Mouse (Mus musculus): ENCODE results near the gene Bcl2l12. TPM values are rescaled to one million over a fixed set of nuclear protein-coding genes. Genes with fewer than 3 reads are reported as not detected.

Bcl2l12 gene
- polyA plus RNA-seq, 1 experiment from 2014 or later = 10.2 TPM

DNA sequence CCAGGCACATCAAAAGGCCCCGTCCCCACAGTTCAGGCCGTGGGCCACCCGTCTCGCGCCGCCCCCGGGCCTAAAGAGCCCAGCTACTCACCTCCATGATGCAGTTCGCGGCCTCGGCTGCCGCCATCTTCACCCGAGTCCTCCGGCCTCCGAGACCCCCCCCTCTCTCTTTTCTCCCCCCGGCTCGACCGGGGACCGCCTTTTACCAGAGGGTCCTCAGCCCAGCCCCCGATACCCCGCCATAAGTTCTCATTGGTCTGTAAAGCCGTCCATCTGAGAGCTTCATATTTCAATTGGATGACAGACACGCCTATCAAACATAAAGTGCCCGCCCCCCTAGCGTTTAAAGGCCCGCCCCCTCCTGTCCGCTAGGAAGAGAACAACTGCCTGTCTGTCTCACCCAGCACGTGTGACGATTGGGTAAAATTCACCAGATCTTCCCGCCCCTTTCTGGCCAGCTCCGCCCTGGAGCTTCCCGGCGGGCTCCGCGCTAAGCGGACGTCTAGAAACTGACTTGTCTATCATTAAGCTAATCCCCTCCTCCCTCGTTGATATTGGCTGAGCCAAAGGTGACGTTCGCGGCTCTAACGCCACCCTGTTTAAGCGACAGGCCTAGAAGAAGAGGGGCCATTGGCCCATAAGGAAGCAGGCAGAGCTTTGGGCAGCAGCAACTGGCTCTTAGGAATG is 12.2 kb downstream of the Bcl2l12 start, which contains the start of gene Prmt1:
TSS of gene Prmt1 (minus strand) at position 377 of the 687 bp plus-strand sequence.
- Histone ChIP-seq H3K9me3 (ENCODE audit: control insufficient read depth, low read length) (no peaks in the 10 kb centered on the region), H3K4me2 (ENCODE audit: low read length) (peak within 1 kb of the TSS; percentile 85), H3K4me3 (ENCODE audit: low read length) (peak within 1 kb of the TSS; percentile 94), H3K9ac (ENCODE audit: low read depth, low read length) (peak within 1 kb of the TSS; percentile 97), H3K27ac (ENCODE audit: low read depth, low read length) (peak within 1 kb of the TSS; percentile 96), H3K27me3 (replicated peaks; ENCODE audit: control insufficient read depth, insufficient read depth, low read length) (no peaks in the 10 kb centered on the region), H3K4me1 (ENCODE audit: control insufficient read depth, insufficient read depth, low read depth, low read length) (peaks cover 28% of the 10 kb centered on the region), H3K36me3 (ENCODE audit: control insufficient read depth, insufficient read depth, low read length) (peaks cover 8% of the 10 kb centered on the region)
- under 1% methylated on average over 42 of the region's 42 CpGs for WGBS
- peak; percentile 98 for ATAC-seq

DNA sequence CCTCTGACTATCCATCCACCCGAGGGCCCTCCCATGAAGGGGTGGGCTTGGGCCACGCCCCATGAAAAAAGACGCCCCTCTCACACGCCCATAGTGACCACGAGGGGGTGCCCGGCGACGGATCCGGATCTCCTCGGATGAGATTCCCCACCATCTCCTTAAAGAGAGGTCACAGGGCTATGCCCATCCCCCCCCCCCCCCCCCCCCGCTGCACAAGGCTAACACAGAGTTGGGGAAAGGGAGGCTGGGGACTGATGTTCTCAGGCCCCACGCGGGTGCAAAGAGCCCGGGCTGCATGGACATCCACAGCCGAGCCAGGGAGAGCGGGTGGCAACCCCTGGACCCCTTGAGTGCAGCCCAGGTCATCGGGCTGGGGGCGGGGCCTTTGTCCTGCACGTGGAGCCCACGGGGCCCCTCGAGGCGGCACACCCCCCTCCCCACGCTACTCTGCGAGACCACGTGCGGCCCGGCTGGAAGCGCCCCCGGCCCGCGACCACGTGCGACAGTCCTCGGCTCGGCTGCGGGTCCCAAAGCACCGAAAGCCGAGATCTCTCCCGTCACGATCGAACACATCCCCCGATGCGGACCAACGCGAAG is 12.8 kb downstream of the Bcl2l12 start:
- Histone ChIP-seq H3K9ac (ENCODE audit: low read depth, low read length) (peak overlapping the region; percentile 97), H3K36me3 (ENCODE audit: control insufficient read depth, insufficient read depth, low read length) (peaks cover 14% of the 10 kb centered on the region), H3K27me3 (replicated peaks; ENCODE audit: control insufficient read depth, insufficient read depth, low read length) (no peaks in the 10 kb centered on the region), H3K4me2 (ENCODE audit: low read length) (peak overlapping the region; percentile 77), H3K4me1 (ENCODE audit: control insufficient read depth, insufficient read depth, low read depth, low read length) (peaks cover 28% of the 10 kb centered on the region), H3K9me3 (ENCODE audit: control insufficient read depth, low read length) (no peaks in the 10 kb centered on the region), H3K4me3 (ENCODE audit: low read length) (peak overlapping the region; percentile 94), H3K27ac (ENCODE audit: low read depth, low read length) (peak overlapping the region; percentile 96)
- WGBS = under 1% methylated on average over 41 of the region's 45 CpGs
- ATAC-seq = no peak; the same call in 1 of the 2 replicates

DNA sequence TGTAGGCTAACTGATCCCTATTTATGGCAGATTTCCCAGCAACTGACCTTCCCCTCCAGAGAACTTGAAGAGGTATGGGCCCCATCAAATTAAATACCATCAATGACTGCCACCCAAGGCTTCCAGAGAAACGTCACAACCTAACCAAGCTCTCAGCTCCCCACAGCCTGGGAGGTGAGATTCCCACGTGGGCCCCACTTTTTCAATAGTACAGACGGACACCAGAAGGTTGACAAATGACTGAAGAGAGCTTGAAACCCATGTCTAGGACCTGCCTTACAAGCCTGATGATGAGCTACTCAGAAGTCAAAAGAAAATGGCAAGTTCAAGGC is 13.7 kb downstream of the Bcl2l12 start:
- WGBS = 39% methylated on average over 3 of the region's 3 CpGs
- Histone ChIP-seq H3K27ac (ENCODE audit: low read depth, low read length) (no peak overlapping the region), H3K4me2 (ENCODE audit: low read length) (peak overlapping the region; percentile 77), H3K27me3 (replicated peaks; ENCODE audit: control insufficient read depth, insufficient read depth, low read length) (no peaks in the 10 kb centered on the region), H3K9me3 (ENCODE audit: control insufficient read depth, low read length) (no peaks in the 10 kb centered on the region), H3K9ac (ENCODE audit: low read depth, low read length) (no peak overlapping the region), H3K4me3 (ENCODE audit: low read length) (peak overlapping the region; percentile 94), H3K4me1 (ENCODE audit: control insufficient read depth, insufficient read depth, low read depth, low read length) (peaks cover 28% of the 10 kb centered on the region), H3K36me3 (ENCODE audit: control insufficient read depth, insufficient read depth, low read length) (peaks cover 21% of the 10 kb centered on the region)
- no peak for ATAC-seq

DNA sequence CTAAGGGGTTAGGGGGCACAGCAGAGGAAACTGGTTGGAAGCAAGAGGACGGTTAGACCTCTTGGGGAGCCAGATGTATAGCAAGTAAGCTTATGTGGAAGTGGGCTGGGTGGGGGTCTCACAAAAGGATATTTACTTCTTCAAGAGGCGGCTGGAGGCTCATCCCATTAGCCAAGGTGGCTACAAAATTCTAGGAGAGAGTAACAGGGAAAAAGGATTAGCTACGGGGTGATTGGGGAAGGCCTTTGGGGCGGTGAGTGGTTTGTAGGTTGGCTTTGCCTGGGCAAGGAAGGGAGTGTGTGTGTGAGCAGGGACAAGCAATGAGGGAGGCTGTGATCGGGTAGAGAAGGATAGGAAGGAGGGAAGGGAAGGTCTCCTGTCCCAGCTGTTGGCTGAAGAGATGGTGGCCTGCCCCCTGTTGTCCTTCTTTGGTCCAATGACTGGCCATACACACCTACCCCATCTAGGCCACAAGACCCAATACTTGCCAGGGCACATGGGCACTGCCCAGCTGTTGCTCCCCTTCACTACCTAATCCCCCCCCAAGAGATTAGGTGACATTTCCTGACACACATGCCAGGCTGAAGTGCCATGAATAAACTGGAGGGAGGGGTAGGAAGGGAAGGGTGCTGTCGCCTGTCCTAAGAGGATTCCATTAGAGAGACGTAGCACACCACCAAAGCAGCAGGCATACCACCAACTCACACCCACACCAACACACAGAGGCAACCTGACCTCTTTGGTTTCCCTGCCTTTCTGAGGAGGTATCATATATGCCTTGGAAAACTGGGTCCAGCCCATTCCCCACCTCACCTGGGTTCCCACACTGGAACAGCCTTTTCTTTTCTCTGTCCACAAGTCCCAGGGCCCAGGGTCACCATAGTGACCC is 14.3 kb downstream of the Bcl2l12 start:
- Histone ChIP-seq H3K4me3 (ENCODE audit: low read length) (peak overlapping the region; percentile 94), H3K36me3 (ENCODE audit: control insufficient read depth, insufficient read depth, low read length) (peaks cover 24% of the 10 kb centered on the region), H3K27me3 (replicated peaks; ENCODE audit: control insufficient read depth, insufficient read depth, low read length) (no peaks in the 10 kb centered on the region), H3K4me2 (ENCODE audit: low read length) (peak overlapping the region; percentile 77), H3K27ac (ENCODE audit: low read depth, low read length) (no peak overlapping the region; the same call in 1 of the 2 replicates), H3K4me1 (ENCODE audit: control insufficient read depth, insufficient read depth, low read depth, low read length) (peaks cover 28% of the 10 kb centered on the region), H3K9me3 (ENCODE audit: control insufficient read depth, low read length) (no peaks in the 10 kb centered on the region), H3K9ac (ENCODE audit: low read depth, low read length) (0 out of 2 replicates have a peak overlapping the region, but pooled peaks have one; percentile 44)
- WGBS = 70% methylated on average over 7 of the region's 7 CpGs
- no peak for ATAC-seq

DNA sequence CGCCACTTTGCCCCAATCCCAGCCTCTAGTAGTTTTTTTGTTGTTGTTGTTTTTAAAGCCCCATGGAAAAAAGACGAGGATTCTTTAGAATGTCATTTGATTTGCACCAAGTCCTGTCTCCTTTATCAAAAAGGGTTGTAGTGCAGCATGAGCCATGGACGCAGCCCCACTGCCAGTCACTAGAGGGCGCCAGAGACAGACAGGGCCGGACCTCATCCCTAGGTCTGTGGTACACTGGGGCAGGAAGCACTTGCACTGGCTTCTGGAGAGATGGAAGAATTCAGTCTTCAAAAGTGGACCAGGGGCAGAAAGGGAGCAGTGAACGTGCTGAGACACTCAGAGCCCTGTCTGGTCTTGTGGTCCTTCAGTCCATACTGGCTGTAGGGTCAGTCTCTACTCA is 15.4 kb downstream of the Bcl2l12 start:
- H3K9ac ChIP-seq (ENCODE audit: low read depth, low read length) = no peak overlapping the region
- peaks cover 22% of the 10 kb centered on the region for H3K4me1 ChIP-seq (ENCODE audit: control insufficient read depth, insufficient read depth, low read depth, low read length)
- ATAC-seq = no peak
- 37% methylated on average over 6 of the region's 6 CpGs for WGBS
- no peaks in the 10 kb centered on the region for H3K9me3 ChIP-seq (ENCODE audit: control insufficient read depth, low read length)
- no peaks in the 10 kb centered on the region for H3K27me3 ChIP-seq (replicated peaks; ENCODE audit: control insufficient read depth, insufficient read depth, low read length)
- no peak overlapping the region for H3K4me3 ChIP-seq (ENCODE audit: low read length)
- H3K27ac ChIP-seq (ENCODE audit: low read depth, low read length) = no peak overlapping the region
- peaks cover 32% of the 10 kb centered on the region for H3K36me3 ChIP-seq (ENCODE audit: control insufficient read depth, insufficient read depth, low read length)
- H3K4me2 ChIP-seq (ENCODE audit: low read length) = no peak overlapping the region

DNA sequence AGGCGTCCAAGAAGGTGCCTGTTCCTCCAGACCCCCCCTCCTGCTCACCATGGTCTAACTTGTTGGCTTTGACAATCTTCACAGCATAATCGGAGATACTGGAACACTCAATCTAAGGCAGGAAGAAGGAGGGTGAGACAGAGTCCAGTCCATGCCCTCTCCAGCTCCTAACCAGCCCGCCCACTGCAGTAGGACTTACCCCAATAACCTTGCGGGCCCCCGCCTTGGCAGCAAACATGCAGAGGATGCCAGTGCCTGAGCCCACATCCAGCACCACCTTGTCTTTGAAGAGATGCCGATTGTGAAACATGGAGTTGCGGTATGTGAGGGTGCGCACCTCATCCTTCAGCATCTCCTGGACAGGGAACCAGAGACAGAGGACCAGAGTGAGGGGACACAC is 17.0 kb downstream of the Bcl2l12 start:
- H3K27ac ChIP-seq (ENCODE audit: low read depth, low read length) = no peak overlapping the region
- no peak overlapping the region for H3K4me2 ChIP-seq (ENCODE audit: low read length)
- H3K27me3 ChIP-seq (replicated peaks; ENCODE audit: control insufficient read depth, insufficient read depth, low read length) = no peaks in the 10 kb centered on the region
- no peak overlapping the region for H3K4me3 ChIP-seq (ENCODE audit: low read length)
- no peaks in the 10 kb centered on the region for H3K9me3 ChIP-seq (ENCODE audit: control insufficient read depth, low read length)
- WGBS = 96% methylated on average over 8 of the region's 8 CpGs
- no peak overlapping the region for H3K9ac ChIP-seq (ENCODE audit: low read depth, low read length)
- peaks cover 46% of the 10 kb centered on the region for H3K36me3 ChIP-seq (ENCODE audit: control insufficient read depth, insufficient read depth, low read length)
- H3K4me1 ChIP-seq (ENCODE audit: control insufficient read depth, insufficient read depth, low read depth, low read length) = peaks cover 18% of the 10 kb centered on the region
- no peak for ATAC-seq

DNA sequence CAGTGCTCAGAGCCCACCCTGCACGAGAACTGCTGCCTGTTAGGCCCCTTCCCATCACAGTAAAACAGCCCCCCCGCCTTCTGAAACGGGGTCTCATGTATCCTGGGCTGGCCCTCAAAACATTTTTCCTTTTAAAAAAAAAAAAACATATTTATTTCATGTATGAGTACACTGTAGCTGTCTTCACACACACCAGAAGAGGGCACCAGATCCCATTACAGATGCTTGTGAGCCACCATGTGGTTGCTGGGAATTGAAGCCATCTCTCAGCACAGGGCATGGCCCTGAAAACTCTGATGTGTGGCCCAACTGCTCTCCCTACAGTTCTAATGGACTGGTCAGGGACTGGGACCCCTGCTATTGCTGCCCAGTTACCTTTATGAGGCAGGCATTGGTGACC is 20.2 kb downstream of the Bcl2l12 start:
- Histone ChIP-seq H3K4me2 (ENCODE audit: low read length) (no peak overlapping the region), H3K4me1 (ENCODE audit: control insufficient read depth, insufficient read depth, low read depth, low read length) (peaks cover 10% of the 10 kb centered on the region), H3K27ac (ENCODE audit: low read depth, low read length) (no peak overlapping the region), H3K4me3 (ENCODE audit: low read length) (no peak overlapping the region), H3K36me3 (ENCODE audit: control insufficient read depth, insufficient read depth, low read length) (peaks cover 49% of the 10 kb centered on the region), H3K27me3 (replicated peaks; ENCODE audit: control insufficient read depth, insufficient read depth, low read length) (no peaks in the 10 kb centered on the region), H3K9me3 (ENCODE audit: control insufficient read depth, low read length) (no peaks in the 10 kb centered on the region), H3K9ac (ENCODE audit: low read depth, low read length) (no peak overlapping the region)
- 100% methylated on average over 3 of the region's 3 CpGs for WGBS
- no peak for ATAC-seq

DNA sequence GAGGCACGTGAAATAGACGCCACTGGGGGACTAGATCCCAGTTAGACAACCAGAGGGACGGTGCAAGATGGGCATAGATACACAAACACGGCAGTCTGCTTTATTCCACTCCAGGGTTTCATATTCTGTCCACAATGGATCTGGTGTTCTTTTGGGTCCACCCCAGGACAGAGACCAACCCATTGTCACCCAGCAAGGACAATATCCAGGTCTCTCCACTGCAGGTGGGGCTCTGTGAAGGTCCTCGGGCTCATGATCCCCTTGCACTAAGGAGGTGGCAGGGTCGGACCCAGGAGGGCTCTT is 23.4 kb downstream of the Bcl2l12 start:
- Histone ChIP-seq H3K27me3 (replicated peaks; ENCODE audit: control insufficient read depth, insufficient read depth, low read length) (no peaks in the 10 kb centered on the region), H3K9ac (ENCODE audit: low read depth, low read length) (peak overlapping the region; percentile 2; the same call in 1 of the 2 replicates), H3K9me3 (ENCODE audit: control insufficient read depth, low read length) (no peaks in the 10 kb centered on the region), H3K4me3 (ENCODE audit: low read length) (peak overlapping the region; percentile 58; the same call in 1 of the 2 replicates), H3K4me2 (ENCODE audit: low read length) (peak overlapping the region; percentile 96), H3K36me3 (ENCODE audit: control insufficient read depth, insufficient read depth, low read length) (peaks cover 30% of the 10 kb centered on the region), H3K27ac (ENCODE audit: low read depth, low read length) (peak overlapping the region; percentile 95), H3K4me1 (ENCODE audit: control insufficient read depth, insufficient read depth, low read depth, low read length) (peaks cover 34% of the 10 kb centered on the region)
- ATAC-seq = no peak
- WGBS = 17% methylated on average over 6 of the region's 6 CpGs

Measured in hindbrain, embryonic 16.5 days (tissue).